Mouse (Mus musculus): Measurements from ENCODE around the gene Mpp5.

The Mpp5 gene

GRCm38 (mm10) chr12:78842429-78842828 is 93.7 kb downstream of the Mpp5 start:
- no peak for DNase-seq (ENCODE audit: low spot score)

GRCm38 (mm10) chr12:78848246-78848645 is 99.5 kb downstream of the Mpp5 start:
- DNase-seq (ENCODE audit: low spot score), result no peak

- DNase-seq (ENCODE audit: low spot score), result no peak
These were observed 112.3 kb downstream of the Mpp5 start for GRCm38 (mm10) chr12:78860921-78861495.

GRCm38 (mm10) chr12:78861496-78862253 is 113.0 kb downstream of the Mpp5 start, which contains the start of the genes Atp6v1d and Eif2s1:
Gene Atp6v1d (minus strand): TSS chr12:78861638.
Gene Eif2s1 (plus strand): TSS chr12:78861819.
- DNase-seq (ENCODE audit: low spot score), result peak; percentile 96

- DNase-seq (ENCODE audit: low spot score), result no peak
These were observed 113.6 kb downstream of the Mpp5 start for GRCm38 (mm10) chr12:78862254-78862730.

GRCm38 (mm10) chr12:78865434-78865833 is 116.7 kb downstream of the Mpp5 start:
- DNase-seq (ENCODE audit: low spot score), result no peak

- no peak for DNase-seq (ENCODE audit: low spot score)
These were observed 119.4 kb downstream of the Mpp5 start for GRCm38 (mm10) chr12:78868115-78868514.

GRCm38 (mm10) chr12:78874581-78874980 is 125.9 kb downstream of the Mpp5 start:
- DNase-seq (ENCODE audit: low spot score), result no peak

- no peak for DNase-seq (ENCODE audit: low spot score)
These were observed 141.4 kb downstream of the Mpp5 start for GRCm38 (mm10) chr12:78890062-78890461.
